Mouse (Mus musculus) testis, postnatal 10 days (tissue): ENCODE results near the gene Rsrc1.

Source experiments
- DNase-seq: peaks from one replicate; pipeline ENCODE4 v3.0.0; 2021; ENCODE audit warnings: low spot score

Rsrc1 gene

DNA sequence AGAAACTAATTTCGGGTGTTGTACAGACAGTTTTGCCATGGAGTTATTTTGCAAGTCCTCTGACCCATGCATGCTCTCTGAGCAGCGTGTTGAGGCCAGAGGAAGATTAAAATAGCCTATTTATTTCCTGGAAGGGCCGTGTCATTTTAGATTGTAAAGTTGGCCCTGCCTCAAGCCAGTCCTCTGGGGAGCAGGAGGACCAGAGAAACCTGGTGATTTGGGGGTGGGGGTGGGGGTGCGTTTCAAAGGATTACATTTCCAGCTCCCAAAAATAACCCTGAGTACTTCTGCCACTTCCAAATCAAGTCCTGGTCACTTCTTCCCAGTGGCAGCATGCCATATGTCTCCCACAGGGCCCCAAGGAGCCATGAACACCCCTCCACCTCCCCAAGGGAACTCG is 391.6 kb downstream of the Rsrc1 start:
- DNase-seq, result no peak

DNA sequence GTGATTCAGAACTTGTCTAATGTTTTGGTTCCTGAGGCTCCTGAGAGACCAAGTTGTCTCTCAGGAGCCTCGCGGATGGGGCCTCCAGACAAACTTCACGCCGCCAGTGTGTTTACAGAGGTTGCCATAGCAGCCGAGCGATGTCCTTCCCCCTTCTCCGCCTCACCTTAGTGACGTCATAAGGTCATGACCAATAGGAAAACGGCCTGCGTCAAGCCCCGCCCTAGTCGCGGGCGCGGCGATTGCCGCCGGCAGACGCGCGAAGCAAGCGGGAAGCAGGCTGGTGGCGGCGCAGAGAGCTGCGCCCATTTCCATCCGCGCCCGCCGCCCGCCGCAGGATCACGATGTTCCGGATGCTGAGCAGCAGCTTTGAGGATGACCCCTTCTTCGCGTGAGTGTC is 392.7 kb downstream of the Rsrc1 start, which contains the start of gene Mlf1:
Gene Mlf1 (plus strand): TSS at position 226 of the 400 bp plus-strand sequence.
- DNase-seq, result peak; percentile 92

DNA sequence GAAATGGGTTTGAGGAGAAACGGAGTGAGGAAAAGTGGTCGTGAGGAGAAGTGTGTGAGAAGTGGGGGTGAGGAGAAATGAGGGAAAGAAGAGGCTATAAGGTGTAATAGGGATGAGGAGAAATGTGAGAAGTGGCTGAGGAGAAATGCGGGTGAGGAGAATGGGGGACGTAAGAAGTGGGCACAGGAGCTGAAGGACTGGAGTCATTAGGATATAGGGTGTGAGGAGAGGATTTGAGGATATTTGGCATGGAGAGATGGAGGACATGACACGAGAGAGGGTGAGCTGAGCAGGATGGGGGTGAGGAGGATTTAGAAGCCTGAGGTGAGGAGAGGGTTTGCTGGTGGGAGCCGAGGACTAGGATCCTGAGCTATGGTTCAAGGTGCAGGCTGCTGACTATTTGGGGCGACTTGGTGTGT is 393.2 kb downstream of the Rsrc1 start:
- no peak for DNase-seq

DNA sequence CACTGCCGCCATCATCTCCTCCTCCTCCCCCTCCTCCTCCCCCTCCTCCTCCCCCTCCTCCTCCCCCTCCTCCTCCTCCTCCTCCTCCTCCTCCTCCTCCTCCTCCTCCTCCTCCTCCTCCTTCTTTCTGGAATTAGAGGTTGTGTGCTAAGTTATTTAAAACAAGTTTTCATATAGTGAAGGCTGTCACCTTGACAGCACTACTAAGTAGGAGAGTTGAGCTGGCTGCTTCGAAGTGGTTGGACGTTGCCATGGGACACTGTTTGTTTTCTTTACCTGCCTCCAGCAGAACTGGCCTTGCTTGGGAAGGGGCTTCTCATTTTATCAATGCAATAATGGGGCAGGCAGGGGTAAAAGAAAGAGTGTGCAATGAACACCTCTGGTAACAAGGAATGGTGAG is 393.9 kb downstream of the Rsrc1 start, which contains the start of gene Gm17402:
Gene Gm17402 (minus strand): TSS at position 101 of the 400 bp plus-strand sequence.
- DNase-seq, result no peak

DNA sequence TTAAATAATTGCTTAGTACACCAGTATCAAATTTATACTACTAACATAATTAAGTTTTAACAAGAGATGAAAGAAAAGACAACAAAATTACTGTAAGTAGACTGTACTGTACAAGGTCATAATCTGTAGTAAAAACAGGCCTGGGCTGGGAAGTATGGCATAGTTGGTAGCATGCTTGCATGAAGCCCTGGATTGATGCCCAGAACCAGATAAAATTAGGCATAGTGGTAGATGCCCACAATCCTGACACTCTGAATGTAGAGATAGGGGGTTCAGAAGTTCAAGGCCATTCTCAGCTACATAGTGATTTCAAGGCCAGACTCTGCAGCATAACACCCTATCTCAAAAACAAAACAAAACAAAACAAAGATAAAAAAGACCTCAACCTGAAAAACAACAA is 397.0 kb downstream of the Rsrc1 start:
- no peak for DNase-seq
